Mouse (Mus musculus): ENCODE measurements around the gene Mep1a. TPM values are rescaled to one million over a fixed set of nuclear protein-coding genes. Genes with fewer than 3 reads are reported as not detected.
A peak's percentile ranks its signal among the peaks of the same experiment; 100 is the strongest.

Mep1a gene
- polyA plus RNA-seq, 1 experiment from 2014 or later: 126 TPM

- no peak for ATAC-seq (replicated peaks; ENCODE audit: low FRiP score, low read depth)
- H3K27ac ChIP-seq: peak overlapping the region; percentile 56; the same call in 1 of the 2 replicates
- no peaks in the 10 kb centered on the region for H3K27me3 ChIP-seq (ENCODE audit: insufficient read depth, low read length)
- no peak for DNase-seq (ENCODE audit: low spot score)
- WGBS: 34% methylated on average over 6 of the region's 6 CpGs
- no peaks in the 10 kb centered on the region for H3K9me3 ChIP-seq (replicated peaks; ENCODE audit: low read length)
- no peak overlapping the region for H3K4me3 ChIP-seq (replicated peaks; ENCODE audit: low read depth, low read length)
- H3K9ac ChIP-seq (ENCODE audit: low read depth, low read length): no peak overlapping the region
- H3K4me1 ChIP-seq (replicated peaks; ENCODE audit: insufficient read depth, low read length): no peaks in the 10 kb centered on the region
- H3K4me2 ChIP-seq (ENCODE audit: low read length): no peak overlapping the region
- H3K36me3 ChIP-seq (ENCODE audit: insufficient read depth, low read length): no peaks in the 10 kb centered on the region
- no peak for TF ChIP-seq CTCF (IDR thresholded peaks at IDR 0.05; ENCODE audit: low read depth)
These were observed 2.0 kb upstream of the Mep1a start for GRCm38 (mm10) chr17:43504594-43504934.

- 31% methylated on average over 4 of the region's 4 CpGs for WGBS
- H3K4me2 ChIP-seq (ENCODE audit: low read length): no peak overlapping the region; the same call in 1 of the 2 replicates
- TF ChIP-seq CTCF (IDR thresholded peaks at IDR 0.05; ENCODE audit: low read depth): no peak
- H3K9ac ChIP-seq (ENCODE audit: low read depth, low read length): no peak overlapping the region
- H3K4me1 ChIP-seq (replicated peaks; ENCODE audit: insufficient read depth, low read length): no peaks in the 10 kb centered on the region
- no peaks in the 10 kb centered on the region for H3K9me3 ChIP-seq (replicated peaks; ENCODE audit: low read length)
- no peak overlapping the region for H3K4me3 ChIP-seq (replicated peaks; ENCODE audit: low read depth, low read length)
- peak; percentile 78 for DNase-seq (ENCODE audit: low spot score)
- H3K36me3 ChIP-seq (ENCODE audit: insufficient read depth, low read length): no peaks in the 10 kb centered on the region
- peak; percentile 89 for ATAC-seq (replicated peaks; ENCODE audit: low FRiP score, low read depth)
- no peaks in the 10 kb centered on the region for H3K27me3 ChIP-seq (ENCODE audit: insufficient read depth, low read length)
- no peak overlapping the region; the same call in 1 of the 2 replicates for H3K27ac ChIP-seq
These were observed 1.4 kb upstream of the Mep1a start for GRCm38 (mm10) chr17:43503861-43504593.

- ATAC-seq (replicated peaks; ENCODE audit: low FRiP score, low read depth) (no peak), DNase-seq (ENCODE audit: low spot score) (no peak)
- Histone ChIP-seq H3K27ac (0 out of 2 replicates have a peak overlapping the region, but pooled peaks have one; percentile 26), H3K36me3 (ENCODE audit: insufficient read depth, low read length) (no peaks in the 10 kb centered on the region), H3K4me3 (replicated peaks; ENCODE audit: low read depth, low read length) (peak overlapping the region; percentile 0; the same call in 1 of the 2 replicates), H3K27me3 (ENCODE audit: insufficient read depth, low read length) (no peaks in the 10 kb centered on the region), H3K9me3 (replicated peaks; ENCODE audit: low read length) (no peaks in the 10 kb centered on the region), H3K9ac (ENCODE audit: low read depth, low read length) (no peak overlapping the region), H3K4me2 (ENCODE audit: low read length) (no peak overlapping the region), H3K4me1 (replicated peaks; ENCODE audit: insufficient read depth, low read length) (no peaks in the 10 kb centered on the region)
- no peak for TF ChIP-seq CTCF (IDR thresholded peaks at IDR 0.05; ENCODE audit: low read depth)
- 80% methylated on average over 5 of the region's 5 CpGs for WGBS
These were observed 981 bp downstream of the Mep1a start for GRCm38 (mm10) chr17:43501631-43502030.

DNA sequence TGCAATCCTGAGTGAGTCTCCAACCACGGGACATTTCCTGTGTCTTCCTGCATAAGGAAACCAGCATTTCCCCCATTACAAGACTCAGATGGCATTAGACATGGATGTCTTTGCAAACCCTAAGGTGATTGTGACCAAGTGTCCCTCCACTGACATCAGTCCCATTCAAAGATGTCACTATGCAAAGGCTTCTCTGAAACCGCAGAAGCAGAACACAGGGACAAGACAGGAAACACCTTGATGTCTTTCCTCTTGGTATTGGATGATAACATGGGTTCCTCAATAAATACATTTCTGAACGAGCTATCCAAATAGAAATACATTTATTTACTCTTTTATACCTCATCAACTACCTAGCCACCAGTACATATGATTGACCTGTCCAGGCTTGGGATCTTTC lies 1.4 kb downstream of the Mep1a start:
- Histone ChIP-seq H3K27ac (no peak overlapping the region; the same call in 1 of the 2 replicates), H3K9me3 (replicated peaks; ENCODE audit: low read length) (no peaks in the 10 kb centered on the region), H3K9ac (ENCODE audit: low read depth, low read length) (no peak overlapping the region), H3K4me2 (ENCODE audit: low read length) (peak overlapping the region; percentile 13; the same call in 1 of the 2 replicates), H3K36me3 (ENCODE audit: insufficient read depth, low read length) (no peaks in the 10 kb centered on the region), H3K4me1 (replicated peaks; ENCODE audit: insufficient read depth, low read length) (no peaks in the 10 kb centered on the region), H3K4me3 (replicated peaks; ENCODE audit: low read depth, low read length) (no peak overlapping the region), H3K27me3 (ENCODE audit: insufficient read depth, low read length) (no peaks in the 10 kb centered on the region)
- DNase-seq (ENCODE audit: low spot score) (no peak), ATAC-seq (replicated peaks; ENCODE audit: low FRiP score, low read depth) (no peak)
- 66% methylated on average over 3 of the region's 3 CpGs for WGBS
- no peak for TF ChIP-seq CTCF (IDR thresholded peaks at IDR 0.05; ENCODE audit: low read depth)

DNA sequence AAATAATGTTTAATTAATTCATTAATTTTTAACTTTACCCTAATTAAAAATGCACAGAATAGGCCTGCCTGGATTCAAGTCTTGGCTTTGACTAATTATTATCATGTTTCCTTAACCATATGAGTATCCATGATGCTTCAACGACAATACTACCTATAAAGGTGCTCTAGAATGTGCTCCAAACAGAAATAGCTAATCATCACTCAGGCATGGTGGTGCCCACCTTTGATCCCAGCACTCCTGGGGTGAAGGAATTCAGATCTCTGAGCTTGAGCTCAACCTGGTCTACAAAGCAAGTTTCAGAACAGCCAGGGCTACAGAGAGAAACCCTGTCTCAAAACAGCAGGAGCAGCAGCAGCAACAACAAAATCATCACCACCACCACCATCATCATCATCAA lies 2.1 kb downstream of the Mep1a start:
- Histone ChIP-seq H3K9ac (ENCODE audit: low read depth, low read length) (no peak overlapping the region), H3K36me3 (ENCODE audit: insufficient read depth, low read length) (no peaks in the 10 kb centered on the region), H3K27ac (0 out of 2 replicates have a peak overlapping the region, but pooled peaks have one; percentile 36), H3K4me3 (replicated peaks; ENCODE audit: low read depth, low read length) (no peak overlapping the region), H3K4me1 (replicated peaks; ENCODE audit: insufficient read depth, low read length) (no peaks in the 10 kb centered on the region), H3K4me2 (ENCODE audit: low read length) (no peak overlapping the region), H3K9me3 (replicated peaks; ENCODE audit: low read length) (no peaks in the 10 kb centered on the region), H3K27me3 (ENCODE audit: insufficient read depth, low read length) (no peaks in the 10 kb centered on the region)
- peak; percentile 61 for ATAC-seq (replicated peaks; ENCODE audit: low FRiP score, low read depth)
- WGBS: 54% methylated on average over 1 of the region's 1 CpGs
- peak; percentile 12 for DNase-seq (ENCODE audit: low spot score)
- TF ChIP-seq CTCF (IDR thresholded peaks at IDR 0.05; ENCODE audit: low read depth): no peak

DNA sequence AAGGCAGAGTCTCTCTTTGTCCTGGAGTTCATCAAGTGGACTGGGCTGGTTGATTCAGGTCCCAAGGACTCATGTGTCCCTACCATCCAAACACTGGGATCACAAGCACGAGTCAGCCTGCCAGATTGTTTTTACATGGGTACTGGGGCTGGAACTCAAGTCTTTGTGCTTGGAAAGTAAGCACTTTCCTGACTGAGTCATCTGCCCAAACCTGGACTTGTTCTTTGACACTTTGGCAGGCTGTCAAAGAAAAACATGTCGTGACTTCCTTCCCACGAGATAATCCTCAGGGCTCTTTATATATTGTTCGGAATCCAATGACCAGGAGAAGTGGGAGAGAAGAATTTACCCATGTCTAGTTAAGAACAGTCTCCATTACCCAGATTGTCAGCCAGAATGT lies 5.1 kb downstream of the Mep1a start:
- no peak for TF ChIP-seq CTCF (IDR thresholded peaks at IDR 0.05; ENCODE audit: low read depth)
- DNase-seq (ENCODE audit: low spot score): no peak

More for the DNA sequence above, 5.1 kb downstream of the Mep1a start:
- H3K4me2 ChIP-seq (ENCODE audit: low read length): no peak overlapping the region
- H3K4me1 ChIP-seq (replicated peaks; ENCODE audit: insufficient read depth, low read length): no peaks in the 10 kb centered on the region
- no peak for ATAC-seq (replicated peaks; ENCODE audit: low FRiP score, low read depth)
- WGBS: 68% methylated on average over 4 of the region's 4 CpGs
- no peaks in the 10 kb centered on the region for H3K9me3 ChIP-seq (replicated peaks; ENCODE audit: low read length)
- no peak overlapping the region for H3K9ac ChIP-seq (ENCODE audit: low read depth, low read length)
- H3K36me3 ChIP-seq (ENCODE audit: insufficient read depth, low read length): no peaks in the 10 kb centered on the region
- no peak overlapping the region for H3K27ac ChIP-seq
- H3K27me3 ChIP-seq (ENCODE audit: insufficient read depth, low read length): no peaks in the 10 kb centered on the region
- H3K4me3 ChIP-seq (replicated peaks; ENCODE audit: low read depth, low read length): no peak overlapping the region

Measured in kidney, postnatal 0 days (tissue).